Mouse (Mus musculus): ENCODE results near the gene Lsg1. TPM values are rescaled to one million over a fixed set of nuclear protein-coding genes. Genes with fewer than 3 reads are reported as not detected.
A peak's percentile ranks its signal among the peaks of the same experiment; 100 is the strongest.

Gene Lsg1
- total and polyA plus RNA-seq, 3 experiments, result 58.8 to 84.4 TPM; not detected in 1

GRCm38 (mm10) chr16:30516993-30517392 is 70.4 kb downstream of the Lsg1 start:
- DNase-seq (ENCODE audit: low read depth, low spot score), result no peak
- H3K36me3 ChIP-seq (ENCODE audit: control insufficient read depth in 1 of 2, insufficient read depth in 2 of 2, low read length in 2 of 2), result peaks cover 0 to 7% of the 10 kb centered on the region in 2 experiments; a peak in 2 of 4 replicates

DNA sequence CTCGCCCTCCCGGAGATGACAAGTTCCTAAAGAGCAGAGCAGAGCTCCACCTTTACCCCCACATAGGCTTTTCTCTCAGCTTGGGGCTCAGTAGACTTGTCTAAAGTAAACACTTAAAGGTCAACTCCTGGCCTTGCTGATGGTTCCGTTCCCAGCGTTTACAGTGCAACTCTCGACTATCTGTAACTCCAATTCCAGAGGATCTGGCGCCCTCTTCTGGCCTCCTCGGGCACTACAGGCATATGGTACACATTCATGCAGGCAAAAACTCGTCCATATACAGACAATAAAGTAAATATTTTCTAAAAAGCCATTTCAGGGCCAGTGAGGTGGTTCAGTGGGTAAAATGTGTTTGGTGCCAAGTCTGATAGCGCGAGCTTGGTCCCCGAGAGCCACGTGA is 72.0 kb downstream of the Lsg1 start:
- H3K4me1 ChIP-seq (ENCODE audit: control insufficient read depth in 1 of 2, insufficient read depth in 2 of 2, low read length in 2 of 2), result peaks cover 0 to 12% of the 10 kb centered on the region in 2 experiments; a peak in 3 of 4 replicates
- no peak overlapping the region for H3K27ac ChIP-seq (ENCODE audit: control insufficient read depth, low read depth, low read length)
- peaks cover 8% of the 10 kb centered on the region; the same call in 1 of the 2 replicates for H3K79me2 ChIP-seq (ENCODE audit: control insufficient read depth, insufficient read depth, low read length, poor library complexity)
- H3K9ac ChIP-seq (ENCODE audit: control insufficient read depth, low read depth, low read length, poor library complexity, severe bottlenecking), result no peak overlapping the region
- peak; percentile 77 for DNase-seq (ENCODE audit: low read depth, low spot score)
- peaks cover 0 to 9% of the 10 kb centered on the region in 2 experiments; a peak in 2 of 4 replicates for H3K36me3 ChIP-seq (ENCODE audit: control insufficient read depth in 1 of 2, insufficient read depth in 2 of 2, low read length in 2 of 2)
- no peak overlapping the region for H3K4me3 ChIP-seq (ENCODE audit: control insufficient read depth in 1 of 2, insufficient read depth in 1 of 2, low read depth in 2 of 2, low read length in 2 of 2)
- H3K9me3 ChIP-seq (replicated peaks; ENCODE audit: insufficient read depth, low read length), result no peaks in the 10 kb centered on the region
- H3K27me3 ChIP-seq (ENCODE audit: control insufficient read depth in 1 of 2, insufficient read depth in 2 of 2, low read length in 2 of 2), result no peaks in the 10 kb centered on the region
- TF ChIP-seq MAFK (IDR thresholded peaks at IDR 0.05; ENCODE audit: borderline replicate concordance, low read depth, low read length) (no peak), CHD2 (IDR thresholded peaks at IDR 0.05; ENCODE audit: low read length) (no peak), USF2 (IDR thresholded peaks at IDR 0.05; ENCODE audit: borderline replicate concordance in 1 of 2, insufficient read depth in 1 of 2, low read depth in 1 of 2, low read length in 2 of 2) (no peak), TCF12 (IDR thresholded peaks at IDR 0.05; ENCODE audit: low read depth, low read length) (no peak), POLR2A (IDR thresholded peaks at IDR 0.05; ENCODE audit: control insufficient read depth in 1 of 2, insufficient read depth in 1 of 2, low read depth in 1 of 2, low read length in 2 of 2, poor library complexity in 1 of 2) (no peak), MXI1 (IDR thresholded peaks at IDR 0.05; ENCODE audit: low read depth, low read length) (no peak), ZNF384 (IDR thresholded peaks at IDR 0.05; ENCODE audit: low read depth, low read length) (no peak), MAX (IDR thresholded peaks at IDR 0.05; ENCODE audit: low read length) (no peak), POLR2AphosphoS2 (IDR thresholded peaks at IDR 0.05; ENCODE audit: low read length) (no peak), E2F4 (IDR thresholded peaks at IDR 0.05; ENCODE audit: borderline replicate concordance, low read depth, low read length) (no peak), MEF2A (IDR thresholded peaks at IDR 0.05; ENCODE audit: extremely low read depth, insufficient replicate concordance, low read depth, low read length, poor library complexity, severe bottlenecking) (no peak), ETS1 (IDR thresholded peaks at IDR 0.05; ENCODE audit: low read depth, low read length) (no peak), JUND (IDR thresholded peaks at IDR 0.05; ENCODE audit: low read depth, low read length) (0 out of 2 replicates have a peak, but pooled peaks have one; percentile 22), MYC (IDR thresholded peaks at IDR 0.05; ENCODE audit: low read depth, low read length) (no peak), RCOR1 (IDR thresholded peaks at IDR 0.05; ENCODE audit: low read depth, low read length) (no peak), SIN3A (IDR thresholded peaks at IDR 0.05; ENCODE audit: low read length) (peak; percentile 49; the same call in 1 of the 2 replicates), HCFC1 (IDR thresholded peaks at IDR 0.05; ENCODE audit: low read depth, low read length) (no peak), GABPA (IDR thresholded peaks at IDR 0.05; ENCODE audit: low read depth, low read length) (no peak), EP300 (IDR thresholded peaks at IDR 0.05; ENCODE audit: low read depth in 1 of 2, low read length in 2 of 2) (no peak), RAD21 (IDR thresholded peaks at IDR 0.05; ENCODE audit: low read depth, low read length) (peak; percentile 94), GATA1 (IDR thresholded peaks at IDR 0.05; ENCODE audit: low read depth, low read length) (no peak), MAZ (IDR thresholded peaks at IDR 0.05; ENCODE audit: low read depth, low read length) (no peak), NELFE (IDR thresholded peaks at IDR 0.05; ENCODE audit: low read depth, low read length) (no peak), UBTF (IDR thresholded peaks at IDR 0.05; ENCODE audit: borderline replicate concordance, insufficient read depth, low read depth, low read length) (no peak), ZC3H11A (IDR thresholded peaks at IDR 0.05; ENCODE audit: low read depth, low read length) (peak; percentile 89), TBP (IDR thresholded peaks at IDR 0.05; ENCODE audit: low read depth, low read length) (no peak), MYB (IDR thresholded peaks at IDR 0.05; ENCODE audit: low read depth, low read length) (no peak), POLR2AphosphoS5 (IDR thresholded peaks at IDR 0.05; ENCODE audit: borderline replicate concordance, low read depth, low read length) (no peak), NRF1 (IDR thresholded peaks at IDR 0.05; ENCODE audit: insufficient read depth, low read depth, low read length, poor library complexity, severe bottlenecking) (no peak)

More at GRCm38 (mm10) chr16:30516993-30517392, 70.4 kb downstream of the Lsg1 start:
- TF ChIP-seq GATA1 (IDR thresholded peaks at IDR 0.05; ENCODE audit: low read depth, low read length), result no peak
- no peak for TF ChIP-seq SMC3 (IDR thresholded peaks at IDR 0.05; ENCODE audit: low read depth, low read length)
- TF ChIP-seq KAT2A (conservative IDR thresholded peaks at IDR 0.05; ENCODE audit: low read depth, low read length), result no peak
- no peak for TF ChIP-seq ELF1 (IDR thresholded peaks at IDR 0.05; ENCODE audit: low read depth, low read length)
- no peak for TF ChIP-seq E2F4 (IDR thresholded peaks at IDR 0.05; ENCODE audit: borderline replicate concordance, low read depth, low read length)
- TF ChIP-seq ZMIZ1 (IDR thresholded peaks at IDR 0.05; ENCODE audit: low read depth, low read length), result no peak
- no peak for TF ChIP-seq MYC (IDR thresholded peaks at IDR 0.05; ENCODE audit: low read depth, low read length)
- Histone ChIP-seq H3K9ac (ENCODE audit: control insufficient read depth, low read depth, low read length, poor library complexity, severe bottlenecking) (no peak overlapping the region), H3K27me3 (ENCODE audit: control insufficient read depth in 1 of 2, insufficient read depth in 2 of 2, low read length in 2 of 2) (no peaks in the 10 kb centered on the region), H3K4me1 (ENCODE audit: control insufficient read depth in 1 of 2, insufficient read depth in 2 of 2, low read length in 2 of 2) (peaks cover 0 to 12% of the 10 kb centered on the region in 2 experiments; a peak in 3 of 4 replicates), H3K79me2 (ENCODE audit: control insufficient read depth, insufficient read depth, low read length, poor library complexity) (no peaks in the 10 kb centered on the region), H3K4me3 (ENCODE audit: control insufficient read depth in 1 of 2, insufficient read depth in 1 of 2, low read depth in 2 of 2, low read length in 2 of 2) (no peak overlapping the region), H3K27ac (ENCODE audit: control insufficient read depth, low read depth, low read length) (no peak overlapping the region), H3K9me3 (replicated peaks; ENCODE audit: insufficient read depth, low read length) (no peaks in the 10 kb centered on the region)
